Mouse (Mus musculus): ENCODE data around the gene Gins3. TPM values are rescaled to one million over a fixed set of nuclear protein-coding genes. Genes with fewer than 3 reads are reported as not detected.
"Not testable (repeated sequence)": the region's sequence is repeated elsewhere in the genome, so short reads cannot be mapped to it uniquely, and the experiment has no call there.

Gene Gins3
- polyA plus RNA-seq, 1 experiment from 2014 or later, result 11.2 TPM

GRCm38 (mm10) chr8:95653351-95653750 is 20.1 kb downstream of the Gins3 start:
- H3K9me3 ChIP-seq (replicated peaks), result no peaks in the 10 kb centered on the region
- H3K4me3 ChIP-seq (replicated peaks), result no peak overlapping the region
- no peak overlapping the region for H3K9ac ChIP-seq
- WGBS (ENCODE audit: insufficient replicate concordance), result 64% methylated on average over 5 of the region's 5 CpGs
- H3K4me2 ChIP-seq, result no peak overlapping the region
- ATAC-seq (ENCODE audit: low read depth), result no peak
- no peak for DNase-seq
- H3K27ac ChIP-seq, result no peak overlapping the region
- 0 out of 2 replicates have a peak, but pooled peaks cover 3% of the 10 kb centered on the region for H3K27me3 ChIP-seq
- peaks cover 3% of the 10 kb centered on the region for H3K4me1 ChIP-seq (replicated peaks)
- H3K36me3 ChIP-seq, result no peaks in the 10 kb centered on the region

GRCm38 (mm10) chr8:95655831-95656230 is 22.6 kb downstream of the Gins3 start:
- 72% methylated on average over 7 of the region's 7 CpGs for WGBS (ENCODE audit: insufficient replicate concordance)
- H3K27me3 ChIP-seq, result 0 out of 2 replicates have a peak, but pooled peaks cover 3% of the 10 kb centered on the region
- DNase-seq, result no peak
- no peak overlapping the region for H3K9ac ChIP-seq
- no peak overlapping the region for H3K27ac ChIP-seq
- no peak overlapping the region for H3K4me2 ChIP-seq
- no peak overlapping the region for H3K4me3 ChIP-seq (replicated peaks)
- H3K9me3 ChIP-seq (replicated peaks), result no peaks in the 10 kb centered on the region
- no peak for ATAC-seq (ENCODE audit: low read depth)
- no peaks in the 10 kb centered on the region for H3K4me1 ChIP-seq (replicated peaks)
- H3K36me3 ChIP-seq, result no peaks in the 10 kb centered on the region

- WGBS (ENCODE audit: insufficient replicate concordance), result 52% methylated on average over 5 of the region's 5 CpGs
- Histone ChIP-seq H3K4me3 (replicated peaks) (no peak overlapping the region), H3K4me1 (replicated peaks) (no peaks in the 10 kb centered on the region), H3K9ac (no peak overlapping the region), H3K4me2 (no peak overlapping the region), H3K36me3 (no peaks in the 10 kb centered on the region), H3K27me3 (0 out of 2 replicates have a peak, but pooled peaks cover 3% of the 10 kb centered on the region), H3K27ac (no peak overlapping the region), H3K9me3 (replicated peaks) (no peaks in the 10 kb centered on the region)
- DNase-seq (no peak), ATAC-seq (ENCODE audit: low read depth) (no peak)
These were observed 23.2 kb downstream of the Gins3 start for GRCm38 (mm10) chr8:95656316-95657002.

- no peaks in the 10 kb centered on the region for H3K36me3 ChIP-seq
- H3K9me3 ChIP-seq (replicated peaks), result no peaks in the 10 kb centered on the region
- H3K27me3 ChIP-seq, result 0 out of 2 replicates have a peak, but pooled peaks cover 3% of the 10 kb centered on the region
- ATAC-seq (ENCODE audit: low read depth) (no peak), DNase-seq (no peak)
- H3K4me3 ChIP-seq (replicated peaks), result no peak overlapping the region
- no peak overlapping the region for H3K9ac ChIP-seq
- no peak overlapping the region for H3K4me2 ChIP-seq
- WGBS (ENCODE audit: insufficient replicate concordance), result 44% methylated on average over 2 of the region's 2 CpGs
- H3K4me1 ChIP-seq (replicated peaks), result no peaks in the 10 kb centered on the region
- no peak overlapping the region for H3K27ac ChIP-seq
These were observed 24.3 kb downstream of the Gins3 start for GRCm38 (mm10) chr8:95657523-95657922.

GRCm38 (mm10) chr8:95660334-95660882 is 27.2 kb downstream of the Gins3 start:
- no peak for DNase-seq
- Histone ChIP-seq H3K27me3 (0 out of 2 replicates have a peak, but pooled peaks cover 3% of the 10 kb centered on the region), H3K36me3 (no peaks in the 10 kb centered on the region), H3K4me3 (replicated peaks) (no peak overlapping the region), H3K9me3 (replicated peaks) (no peaks in the 10 kb centered on the region), H3K4me1 (replicated peaks) (peaks cover 4% of the 10 kb centered on the region; the same call in 1 of the 2 replicates), H3K4me2 (no peak overlapping the region), H3K9ac (no peak overlapping the region), H3K27ac (no peak overlapping the region)
- WGBS (ENCODE audit: insufficient replicate concordance), result 73% methylated on average over 6 of the region's 6 CpGs
- no peak for ATAC-seq (ENCODE audit: low read depth)

GRCm38 (mm10) chr8:95661085-95661484 is 27.8 kb downstream of the Gins3 start:
- Histone ChIP-seq H3K4me2 (no peak overlapping the region), H3K27me3 (0 out of 2 replicates have a peak, but pooled peaks cover 3% of the 10 kb centered on the region), H3K27ac (no peak overlapping the region), H3K4me1 (replicated peaks) (peaks cover 4% of the 10 kb centered on the region; the same call in 1 of the 2 replicates), H3K9me3 (replicated peaks) (no peaks in the 10 kb centered on the region), H3K4me3 (replicated peaks) (no peak overlapping the region), H3K36me3 (no peaks in the 10 kb centered on the region), H3K9ac (no peak overlapping the region)
- ATAC-seq (ENCODE audit: low read depth), result no peak
- WGBS (ENCODE audit: insufficient replicate concordance), result 64% methylated on average over 8 of the region's 8 CpGs
- DNase-seq, result no peak

GRCm38 (mm10) chr8:95661575-95661974 is 28.3 kb downstream of the Gins3 start:
- DNase-seq (no peak), ATAC-seq (ENCODE audit: low read depth) (no peak)
- Histone ChIP-seq H3K4me1 (replicated peaks) (peaks cover 4% of the 10 kb centered on the region; the same call in 1 of the 2 replicates), H3K27me3 (no peaks in the 10 kb centered on the region), H3K4me3 (replicated peaks) (no peak overlapping the region), H3K27ac (no peak overlapping the region), H3K4me2 (no peak overlapping the region), H3K9me3 (replicated peaks) (no peaks in the 10 kb centered on the region), H3K36me3 (no peaks in the 10 kb centered on the region), H3K9ac (no peak overlapping the region)
- WGBS (ENCODE audit: insufficient replicate concordance), result 70% methylated on average over 6 of the region's 6 CpGs

- no peak for DNase-seq
- ATAC-seq (ENCODE audit: low read depth), result 0 out of 2 replicates have a peak, but pooled peaks have one; percentile 20
- no peaks in the 10 kb centered on the region for H3K9me3 ChIP-seq (replicated peaks)
- no peak overlapping the region for H3K27ac ChIP-seq
- no peak overlapping the region for H3K9ac ChIP-seq
- no peak overlapping the region for H3K4me2 ChIP-seq
- H3K36me3 ChIP-seq, result no peaks in the 10 kb centered on the region
- H3K27me3 ChIP-seq, result no peaks in the 10 kb centered on the region
- H3K4me3 ChIP-seq (replicated peaks), result no peak overlapping the region
- 26% methylated on average over 7 of the region's 7 CpGs for WGBS (ENCODE audit: insufficient replicate concordance)
- H3K4me1 ChIP-seq (replicated peaks), result peaks cover 4% of the 10 kb centered on the region; the same call in 1 of the 2 replicates
These were observed 29.8 kb downstream of the Gins3 start for GRCm38 (mm10) chr8:95662885-95663598.

- Histone ChIP-seq H3K27ac (no peak overlapping the region), H3K36me3 (no peaks in the 10 kb centered on the region), H3K4me2 (no peak overlapping the region), H3K4me1 (replicated peaks) (peaks cover 4% of the 10 kb centered on the region; the same call in 1 of the 2 replicates), H3K4me3 (replicated peaks) (no peak overlapping the region), H3K9me3 (replicated peaks) (no peaks in the 10 kb centered on the region), H3K27me3 (no peaks in the 10 kb centered on the region), H3K9ac (no peak overlapping the region)
- 48% methylated on average over 4 of the region's 4 CpGs for WGBS (ENCODE audit: insufficient replicate concordance)
- DNase-seq (no peak), ATAC-seq (ENCODE audit: low read depth) (no peak)
These were observed 30.3 kb downstream of the Gins3 start for GRCm38 (mm10) chr8:95663599-95663949.

- not testable (repeated sequence) for ATAC-seq (ENCODE audit: low read depth)
These were observed 32.7 kb downstream of the Gins3 start for GRCm38 (mm10) chr8:95665813-95666452.

More at GRCm38 (mm10) chr8:95665813-95666452, 32.7 kb downstream of the Gins3 start:
- H3K4me3 ChIP-seq (replicated peaks); H3K4me2 ChIP-seq; H3K9ac ChIP-seq; H3K27ac ChIP-seq; H3K36me3 ChIP-seq; H3K27me3 ChIP-seq; H3K4me1 ChIP-seq (replicated peaks); DNase-seq; H3K9me3 ChIP-seq (replicated peaks): not testable (repeated sequence)
- WGBS (ENCODE audit: insufficient replicate concordance), result 55% methylated on average over 11 of the region's 11 CpGs
